Mouse (Mus musculus) right cerebral cortex, adult 2 months (tissue): ENCODE measurements at regions not wholly inside any gene's neighbourhood (a gene's known extent, or its start where the extent isn't known, plus 50 kb on each side); places are given as distances from the start of the nearest gene placed in this dataset.

Source experiments
- DNase-seq, 2 experiments: peaks; one replicate each; pipeline ENCODE4 v3.0.0; 2021 to 2022; ENCODE audit warnings: low spot score in 2 of 2

DNA sequence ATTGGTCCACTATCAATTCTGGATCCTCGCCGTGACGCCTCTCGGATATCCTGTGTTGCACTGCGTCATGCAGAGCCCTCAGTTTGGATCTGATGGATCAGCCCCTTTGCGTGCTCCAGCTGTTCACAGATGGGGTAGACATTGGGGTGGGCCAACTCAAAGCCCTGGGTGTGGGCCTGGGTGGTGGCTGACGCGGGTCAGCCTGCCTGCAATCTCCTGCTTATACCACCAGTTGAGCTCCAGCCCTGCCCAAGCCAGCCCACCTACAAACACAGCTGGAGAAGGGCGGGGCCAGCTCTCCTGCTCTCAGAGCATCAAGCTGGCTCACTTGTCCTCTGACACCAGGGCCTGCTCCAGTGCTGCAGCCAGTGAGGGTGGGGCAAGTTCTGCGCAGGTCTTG lies 73.1 kb downstream of the Rps15a start:
- no peak for DNase-seq

DNA sequence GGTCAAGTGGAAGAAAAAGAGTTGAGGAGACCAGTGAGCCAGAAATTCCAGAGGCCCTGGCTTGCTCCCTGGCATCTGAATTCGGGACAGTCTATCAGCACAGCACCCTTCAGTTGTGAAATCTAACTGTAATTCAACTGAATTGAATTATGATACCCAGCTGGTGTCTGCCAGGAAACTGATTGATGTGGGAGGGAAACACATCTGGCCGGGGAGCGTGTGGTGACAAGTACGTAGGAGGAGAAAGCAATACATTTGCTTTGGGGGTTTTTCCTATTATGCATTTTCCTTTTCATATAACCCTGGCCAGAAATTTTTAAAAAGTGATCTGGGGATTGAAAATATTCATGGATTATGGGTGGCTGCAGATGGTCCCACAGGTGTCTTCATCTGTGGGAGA lies 76.1 kb downstream of the Rps15a start:
- DNase-seq, result no peak

DNA sequence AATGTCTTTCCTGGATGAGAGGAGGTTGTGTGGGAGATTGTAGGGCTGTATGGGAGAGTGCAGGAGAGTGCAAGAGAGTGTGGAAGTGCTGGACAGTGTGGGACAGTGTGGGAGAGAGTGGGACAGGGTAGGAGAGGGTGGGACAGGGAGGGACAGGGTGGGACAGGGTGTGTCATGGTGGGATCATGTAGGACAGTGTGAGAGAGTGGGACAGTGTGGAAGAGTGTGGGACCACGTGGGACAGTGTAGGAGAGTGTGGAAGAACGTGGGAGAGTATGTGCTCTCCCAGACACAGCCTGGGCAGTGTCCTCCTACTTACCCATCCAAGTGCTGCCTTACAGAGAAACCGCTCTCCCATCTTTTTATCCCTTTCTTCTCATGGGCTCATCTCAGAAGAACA lies 78.9 kb downstream of the Rps15a start:
- DNase-seq, result no peak

DNA sequence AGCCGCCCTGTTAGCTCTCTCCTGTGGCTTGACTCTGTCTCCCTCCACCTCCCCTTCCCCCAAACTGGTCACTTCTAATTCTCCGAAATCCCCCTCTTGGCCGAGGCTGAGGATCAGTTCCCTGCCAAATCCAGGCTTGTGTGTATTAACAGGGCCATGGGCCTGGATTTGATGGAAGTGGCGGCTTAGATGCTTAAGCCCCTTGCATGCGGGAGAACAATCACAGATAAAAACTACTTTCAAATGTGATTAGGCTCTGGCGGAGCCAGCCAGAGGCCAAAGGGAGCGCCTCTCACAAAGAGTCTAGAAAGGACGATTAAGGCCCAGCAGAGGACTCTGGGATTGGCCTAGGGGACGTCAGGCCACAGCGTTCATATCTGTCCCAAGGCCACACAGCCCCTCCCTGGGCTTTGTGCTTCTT lies 89.9 kb downstream of the Rps15a start:
- no peak for DNase-seq

DNA sequence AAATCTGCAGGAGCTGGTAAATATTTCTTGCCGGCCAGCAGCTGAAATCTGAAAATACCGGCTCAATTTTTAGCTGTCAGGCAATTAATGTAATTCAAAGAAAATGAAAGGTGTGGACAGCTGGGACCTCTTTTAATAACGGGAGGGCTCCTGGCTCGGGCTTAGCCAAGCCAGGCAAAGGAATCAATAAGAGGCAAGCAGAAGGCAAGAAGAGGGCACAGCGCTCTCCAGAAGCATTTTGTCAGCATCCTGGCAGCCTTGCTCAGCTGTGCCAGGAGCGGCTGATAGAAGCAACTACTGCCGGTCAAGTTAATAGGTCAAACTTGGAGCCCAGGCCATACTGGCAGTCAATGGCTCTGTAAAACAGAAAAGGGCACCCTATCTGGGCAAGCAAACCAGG lies 111.4 kb downstream of the Rps15a start:
- DNase-seq, result no peak

DNA sequence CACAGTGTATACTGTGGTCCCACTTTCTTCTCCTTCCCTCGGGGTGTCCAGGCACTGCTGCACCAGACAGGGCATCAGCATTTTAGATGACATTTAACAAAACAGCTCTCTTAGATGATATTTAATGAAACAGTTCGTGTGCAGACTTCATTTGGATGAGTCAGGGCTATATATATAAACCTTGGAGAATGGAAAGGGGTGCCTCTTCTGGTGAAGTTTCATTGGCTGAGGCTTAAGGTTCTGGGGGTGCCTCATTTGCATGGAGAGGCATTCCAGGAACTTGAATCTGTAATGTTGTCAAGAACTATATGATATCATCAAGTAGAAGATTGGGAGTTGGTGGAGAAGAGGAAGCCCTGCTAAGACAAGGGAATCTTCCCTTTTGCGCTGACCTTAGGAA lies 114.1 kb downstream of the Rps15a start:
- DNase-seq, result peak; percentile 19 to 28

DNA sequence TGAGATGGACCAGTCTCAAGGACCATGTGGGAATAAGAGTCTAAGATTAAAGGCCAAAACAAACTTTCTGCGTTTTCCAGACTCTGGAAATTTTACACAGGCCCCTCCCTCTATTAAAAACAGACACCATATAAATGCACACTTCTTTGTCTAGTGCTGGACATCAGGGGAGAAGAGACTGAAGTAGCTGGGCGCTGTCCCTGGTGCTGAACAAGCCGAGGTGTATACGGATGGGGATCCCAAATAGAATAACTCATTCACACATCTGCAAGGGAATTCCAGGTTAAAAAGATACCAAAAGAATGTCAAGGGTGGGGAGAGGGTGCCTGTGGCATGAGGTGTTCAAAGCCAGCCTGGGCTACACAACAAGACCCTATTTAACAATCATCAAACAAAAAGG lies 114.9 kb downstream of the Rps15a start:
- no peak for DNase-seq

DNA sequence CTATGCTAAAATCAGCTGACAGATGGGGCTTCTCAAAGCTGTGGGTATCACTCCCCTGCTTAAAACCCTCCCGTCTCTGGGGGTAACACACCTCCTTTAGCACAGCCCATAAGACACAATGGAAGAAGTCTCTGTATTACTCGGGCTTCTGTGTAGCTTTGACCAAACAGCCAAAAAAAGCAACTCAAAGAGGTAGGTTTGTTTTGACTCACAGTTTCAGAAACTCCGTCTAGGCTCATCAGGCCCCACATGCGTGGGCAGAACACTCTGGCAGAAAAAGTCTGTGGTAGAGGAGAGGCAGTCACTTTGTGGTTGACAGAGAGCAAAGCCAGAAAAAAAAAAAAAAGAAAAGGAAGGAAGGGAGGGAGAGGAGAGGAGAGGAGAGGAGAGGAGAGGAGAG lies 133.8 kb downstream of the Rps15a start:
- no peak for DNase-seq

DNA sequence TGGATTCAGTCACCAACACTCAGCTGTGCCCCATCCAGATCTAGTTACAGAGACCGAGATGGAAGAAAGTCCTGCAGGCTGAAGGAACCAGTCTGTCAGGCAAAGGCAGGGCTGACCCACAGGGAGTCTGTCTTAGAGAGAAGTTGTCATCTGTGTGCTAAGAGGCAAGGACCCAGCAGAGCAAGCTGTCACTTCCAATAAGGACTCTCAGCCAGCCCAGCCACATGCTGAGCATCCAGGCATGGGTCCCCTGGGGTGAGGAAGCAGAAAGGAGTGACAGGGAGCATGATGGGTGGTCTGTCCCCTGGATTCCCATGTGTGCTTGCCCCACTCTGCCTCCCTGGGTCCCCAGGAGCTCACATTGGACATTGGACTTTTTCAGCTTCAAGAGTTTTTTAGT lies 144.8 kb downstream of the Rps15a start:
- no peak for DNase-seq

DNA sequence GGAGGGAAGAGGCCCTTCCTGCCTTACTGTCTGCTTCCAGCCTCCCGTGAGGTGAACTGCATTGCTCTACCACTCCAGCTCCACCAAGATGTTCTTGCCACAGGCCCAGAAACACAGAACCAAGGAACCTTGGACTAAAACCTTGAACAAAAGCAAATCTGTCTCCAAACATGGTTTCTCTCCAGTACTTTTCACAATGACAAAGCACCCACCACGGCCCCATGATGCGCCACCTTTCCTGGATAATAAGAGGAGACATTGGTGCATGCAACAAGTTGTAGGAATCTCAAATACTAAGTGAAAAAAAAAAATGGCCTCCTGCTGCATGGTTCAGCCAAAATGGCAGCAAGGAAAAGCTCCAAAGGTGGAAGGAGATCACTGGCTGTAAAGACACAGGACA lies 172.6 kb downstream of the Rps15a start:
- DNase-seq, result no peak

DNA sequence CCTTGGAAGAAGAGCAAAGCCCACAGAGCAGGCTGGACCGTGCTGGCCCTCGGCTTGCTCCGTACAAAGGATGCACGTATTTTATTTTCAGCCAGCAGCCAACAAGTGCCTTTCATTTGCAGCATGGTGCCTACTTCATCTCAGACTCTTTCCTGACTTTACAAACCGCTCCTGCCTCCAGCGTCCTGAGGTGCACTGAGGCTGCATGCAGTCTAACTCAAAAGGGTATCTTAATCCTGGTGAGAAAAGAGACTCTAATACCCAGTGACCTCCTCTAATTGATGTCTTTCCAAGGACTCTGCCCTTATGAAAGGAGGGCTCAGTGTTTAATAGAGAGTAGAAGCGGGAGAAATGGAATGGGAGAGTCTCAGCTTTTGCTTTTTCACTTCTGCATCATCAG lies 176.4 kb downstream of the Rps15a start:
- no peak for DNase-seq

DNA sequence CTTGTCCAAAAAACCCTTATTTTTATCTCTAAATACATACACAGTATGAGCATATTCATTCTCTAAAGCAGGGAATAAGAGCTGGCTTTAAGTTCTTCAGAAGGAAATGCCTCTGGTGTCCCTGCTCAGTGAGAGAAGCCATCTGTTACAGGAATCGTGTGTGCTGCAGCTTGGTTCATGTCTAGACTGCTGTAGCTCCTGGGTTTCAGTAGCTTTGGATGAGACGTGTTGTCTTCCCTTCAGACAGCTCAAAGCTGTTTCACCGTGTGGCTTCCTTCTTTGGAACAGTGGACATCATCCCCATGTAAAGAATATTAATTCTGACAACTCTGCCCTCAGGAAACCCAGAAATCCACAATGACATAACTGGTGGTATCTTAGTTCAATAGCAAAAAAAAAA lies 181.1 kb downstream of the Rps15a start:
- DNase-seq, result no peak

DNA sequence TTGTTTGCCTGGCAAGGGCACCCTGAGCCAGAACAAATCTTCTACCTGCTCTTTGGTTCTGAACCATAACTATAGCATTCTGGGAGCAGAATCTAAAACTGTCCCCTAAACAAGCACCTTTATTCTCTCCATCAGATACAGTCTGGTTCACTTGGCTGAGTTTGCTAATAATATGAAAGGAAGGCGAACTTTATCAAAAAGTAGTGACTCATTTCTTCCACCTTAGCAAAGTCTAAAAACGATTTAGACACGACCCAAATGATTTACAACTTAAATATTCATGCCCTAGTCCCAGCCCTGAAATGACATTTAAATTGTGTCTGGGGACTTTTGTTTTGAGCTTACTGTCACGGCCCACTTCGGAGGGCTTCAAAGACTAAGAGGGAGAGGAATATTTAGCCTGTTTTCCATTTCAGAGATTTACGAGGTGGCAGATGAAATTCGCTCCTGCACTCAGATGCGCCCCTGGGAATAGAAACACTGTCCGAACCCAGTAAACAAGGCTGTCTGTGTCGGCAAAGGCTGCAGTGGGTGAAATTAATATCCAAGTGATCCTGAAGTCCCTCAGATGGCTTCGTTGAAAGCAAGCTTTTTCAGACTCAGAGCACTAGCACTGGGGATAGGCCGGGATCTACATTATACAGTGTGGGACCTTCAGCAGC lies 184.6 kb downstream of the Rps15a start:
- no peak for DNase-seq

DNA sequence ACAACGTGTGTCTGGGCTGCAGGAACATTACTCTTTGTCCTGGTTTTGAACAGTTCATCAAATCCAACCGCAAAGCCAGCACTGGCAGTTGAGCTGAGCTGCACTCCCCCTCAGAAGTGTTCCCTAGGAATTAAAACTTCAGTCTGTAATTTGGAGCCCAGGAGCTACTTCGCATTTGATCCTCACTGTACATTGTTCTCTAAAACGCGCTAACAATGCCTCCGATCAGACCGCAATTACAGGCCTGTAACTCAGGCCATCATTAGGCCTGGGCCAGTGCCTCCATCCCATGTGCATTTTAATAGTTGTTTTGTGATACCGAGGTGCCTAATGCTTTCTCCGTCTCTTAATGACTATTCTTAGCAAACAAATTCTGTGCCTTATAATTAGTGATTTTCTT lies 185.6 kb downstream of the Rps15a start:
- DNase-seq, result no peak

DNA sequence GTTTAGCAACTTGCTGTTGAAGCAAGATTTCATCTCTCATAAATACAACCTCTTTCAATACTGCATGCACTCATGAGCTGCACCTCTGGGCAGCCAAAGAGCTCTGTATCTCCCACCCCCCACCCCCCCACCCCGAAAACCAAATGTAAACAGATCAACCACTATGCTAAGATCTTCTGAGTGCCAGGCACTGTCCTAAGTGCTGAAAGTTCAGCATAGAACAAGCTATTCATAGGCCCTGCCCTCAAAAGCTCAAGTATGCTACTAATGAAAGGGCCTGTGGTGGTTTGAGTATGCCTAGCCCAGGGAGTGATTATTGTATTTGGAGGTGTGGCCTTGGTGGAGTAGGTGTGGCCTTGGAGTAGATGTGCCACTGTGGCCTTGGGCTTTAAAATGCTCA lies 189.6 kb downstream of the Rps15a start:
- DNase-seq, result no peak

DNA sequence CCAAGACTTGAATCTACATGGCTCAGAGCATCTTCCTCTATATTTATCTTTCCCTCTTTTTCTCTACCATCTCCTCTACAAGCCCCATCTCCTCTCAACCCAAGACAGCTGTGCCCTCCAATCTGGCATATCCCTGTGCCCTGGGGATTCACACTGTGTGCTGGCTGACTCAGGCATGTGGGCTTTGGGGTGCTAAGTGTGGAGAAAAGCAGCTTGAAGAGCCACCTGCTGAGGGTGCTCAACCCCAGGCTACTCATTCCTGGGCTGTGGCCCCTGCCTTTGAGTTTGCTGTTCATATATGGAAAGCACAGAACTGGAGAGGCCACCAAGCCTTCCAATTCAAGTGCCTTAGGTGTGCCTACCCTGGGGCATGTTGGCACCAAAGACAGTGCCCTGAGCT lies 193.7 kb downstream of the Rps15a start:
- peak; percentile 51 to 56 for DNase-seq

DNA sequence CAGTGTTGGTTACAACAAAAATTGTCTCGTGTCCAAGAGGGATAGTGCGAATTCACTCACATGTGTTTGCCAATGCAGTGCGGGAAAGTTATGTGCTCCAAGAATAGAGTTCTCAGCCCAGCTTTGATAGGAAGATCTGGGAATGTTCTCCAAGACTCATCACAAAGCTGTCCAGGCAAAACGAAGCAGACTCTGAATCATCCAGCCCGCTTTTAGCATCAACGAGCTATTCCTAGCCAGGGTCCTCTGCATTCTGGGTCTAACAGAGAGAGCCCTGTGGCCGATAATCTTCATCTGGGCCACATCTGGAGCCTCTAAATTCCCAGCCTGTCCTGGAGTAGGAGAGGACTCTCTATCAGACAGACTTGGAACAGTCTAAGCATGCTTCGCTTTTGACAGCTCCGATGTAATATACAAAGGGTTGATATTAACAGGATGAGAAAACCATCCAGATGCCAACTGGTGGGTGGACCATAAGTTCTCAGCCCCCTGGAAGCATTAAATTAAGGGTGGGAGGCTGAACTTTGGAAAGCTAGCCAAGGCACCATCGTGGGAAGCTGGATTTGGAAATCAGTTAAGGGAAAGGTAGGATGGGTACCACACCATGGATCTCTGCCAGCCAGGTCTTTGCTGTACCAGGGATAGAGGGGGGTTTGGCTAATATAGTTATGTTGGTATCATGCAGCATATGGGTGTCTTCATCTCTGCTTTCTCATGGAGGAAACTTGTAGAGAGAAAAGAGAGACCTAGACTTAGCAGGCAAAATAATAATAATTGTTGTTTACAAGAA lies 197.6 kb downstream of the Rps15a start:
- peak; percentile 47 to 59 for DNase-seq

DNA sequence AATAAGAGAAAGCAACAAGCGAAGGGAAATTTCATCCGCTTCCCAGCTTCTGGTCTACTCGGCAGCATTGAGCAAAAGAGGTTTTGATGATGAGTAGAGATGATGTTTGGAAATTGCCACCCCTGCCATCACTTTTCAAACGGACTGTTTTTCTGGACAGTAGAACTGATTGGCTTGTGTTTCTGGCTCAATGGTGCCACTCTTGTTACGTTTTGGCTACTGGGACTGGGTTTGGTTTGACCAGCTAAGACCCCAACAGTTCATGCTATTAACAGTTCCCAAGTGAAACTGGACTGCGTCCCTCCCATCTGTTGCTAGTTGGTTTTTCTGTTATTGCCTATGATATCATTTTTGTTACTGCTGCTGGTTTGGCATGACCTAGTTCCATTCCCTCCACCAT lies 199.1 kb downstream of the Rps15a start:
- DNase-seq, result no peak

DNA sequence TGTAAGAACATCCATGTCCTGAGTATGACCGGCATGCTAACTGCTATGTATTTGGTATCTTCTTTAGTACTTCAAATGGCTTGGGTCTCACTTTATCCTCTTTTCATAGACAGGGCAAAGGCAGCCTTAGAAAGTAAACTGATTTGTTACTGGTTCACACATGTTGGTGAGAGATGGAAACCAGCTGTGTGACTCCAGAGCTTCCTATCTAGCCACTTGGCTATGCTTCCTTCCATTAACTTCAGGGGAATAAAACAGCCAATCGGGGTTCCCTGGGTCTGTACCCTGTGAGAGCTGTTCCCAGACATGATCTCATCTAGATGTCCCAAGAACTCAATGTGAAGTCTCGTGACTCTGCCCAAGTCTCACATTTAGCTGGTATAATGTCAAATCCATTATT lies 203.5 kb downstream of the Rps15a start:
- DNase-seq, result no peak

DNA sequence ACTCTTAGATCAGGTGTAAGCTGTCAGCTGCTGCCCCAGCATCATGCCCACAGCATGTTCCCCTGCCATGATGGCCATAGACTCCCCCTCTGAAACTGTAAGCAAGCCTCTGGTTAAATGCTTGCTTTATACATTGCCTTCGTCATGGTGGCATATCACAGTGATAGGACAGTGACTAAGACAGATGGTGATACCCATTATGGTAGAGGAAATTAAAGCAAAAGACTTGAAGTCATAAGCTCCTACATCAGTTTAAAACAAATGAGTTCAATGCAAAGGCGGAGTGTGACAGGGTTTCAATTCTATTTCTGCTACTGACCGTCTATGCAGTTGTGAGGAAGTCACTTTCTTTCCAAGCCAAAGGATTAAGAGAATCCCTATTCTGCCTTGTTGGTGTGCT lies 204.9 kb downstream of the Rps15a start:
- DNase-seq, result no peak

DNA sequence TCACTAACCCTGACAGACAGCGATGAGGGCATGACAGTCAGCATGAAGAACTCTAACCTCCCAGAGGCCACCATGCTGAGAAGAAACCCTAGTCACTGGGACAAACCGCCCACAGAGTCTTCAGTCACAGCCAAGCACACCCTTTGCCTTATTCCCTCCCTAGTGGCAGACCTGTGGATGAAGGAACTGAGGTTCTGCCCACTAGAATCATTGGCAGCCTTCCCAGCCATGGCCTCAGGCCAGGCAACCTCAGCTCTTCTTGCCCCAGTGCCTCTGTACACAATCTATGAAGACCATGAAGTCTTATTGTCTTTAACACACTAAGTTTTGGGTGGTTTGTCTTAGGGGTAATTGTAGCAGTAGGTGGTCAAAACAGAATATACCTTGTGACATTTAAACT lies 219.5 kb downstream of the Rps15a start:
- DNase-seq, result no peak

DNA sequence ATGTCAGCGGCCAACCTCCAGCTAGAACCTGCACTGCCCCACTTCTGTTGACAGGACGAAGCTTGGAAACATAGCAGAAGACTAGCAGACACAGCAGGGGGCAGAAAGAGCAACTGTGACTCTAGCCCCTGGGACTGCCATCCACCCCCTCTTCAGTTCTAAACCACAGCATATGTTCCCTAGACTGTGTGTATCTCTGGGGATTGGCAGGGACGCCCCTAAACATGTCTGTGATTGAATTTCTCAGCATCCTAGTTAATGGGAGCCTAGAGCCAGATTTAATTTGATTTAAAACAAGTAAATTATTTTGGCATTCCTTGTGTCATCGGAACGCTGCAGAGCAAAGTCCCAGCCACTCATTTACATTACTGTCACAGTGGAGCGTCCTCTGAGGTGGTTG lies 228.7 kb downstream of the Rps15a start:
- DNase-seq, result no peak

DNA sequence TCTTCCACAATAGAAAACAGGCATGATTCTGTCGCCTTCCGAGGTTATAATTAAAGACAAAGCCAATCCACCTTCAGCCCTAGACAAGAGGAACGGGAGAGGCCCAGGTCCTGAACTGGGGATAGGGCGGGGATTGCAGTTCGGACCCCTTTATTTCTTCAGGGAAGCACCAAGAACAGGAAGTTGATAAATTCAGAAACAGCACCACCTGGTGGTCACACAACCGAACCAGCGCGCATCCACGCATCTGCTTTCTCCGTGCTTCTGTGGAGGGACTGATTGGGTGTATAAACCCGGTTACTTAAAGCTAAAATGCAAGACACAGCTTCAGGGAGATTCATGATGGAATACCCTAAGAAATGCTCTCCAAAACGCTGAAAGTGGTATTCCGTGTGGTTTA lies 233.2 kb downstream of the Rps15a start:
- DNase-seq, result peak; percentile 93

DNA sequence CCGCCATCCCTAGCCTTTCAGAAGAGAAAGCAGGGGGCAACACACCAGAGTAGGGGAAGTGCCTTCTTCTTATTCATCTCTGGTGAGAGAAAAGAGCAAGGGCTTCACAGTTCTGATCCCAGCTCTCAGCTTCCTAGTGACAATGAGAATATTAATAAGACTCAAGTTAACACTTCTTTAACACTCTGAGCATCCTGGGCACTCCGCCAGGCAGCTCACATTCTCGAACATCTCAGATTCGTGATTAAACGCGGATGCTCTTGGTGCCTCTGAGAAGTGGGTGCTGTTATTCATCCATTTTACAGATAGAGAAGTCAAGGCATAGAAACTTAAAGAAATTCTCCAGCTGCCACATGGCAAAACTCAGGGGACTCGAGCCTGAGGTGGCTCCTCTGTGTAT lies 237.1 kb downstream of the Rps15a start:
- DNase-seq, result peak; percentile 56 to 63
